Mouse (Mus musculus) CD4-positive naive resting alpha-beta T cell, adult 76 days (primary cell): ENCODE data around the gene Trp53inp2. TPM values are rescaled to one million over a fixed set of nuclear protein-coding genes. Genes with fewer than 3 reads are reported as not detected.

Source experiments
- total RNA-seq: library from RNA; stranded (reverse); gene quantifications from one replicate; pipeline ENCODE4 v1.2.4, GENCODE M21; 2023

Gene Trp53inp2
- 121 TPM for total RNA-seq

GRCm38 (mm10) chr2:155380261-155381059 lies at the start of gene Trp53inp2:
Trp53inp2 (plus strand) TSS chr2:155381059.

GRCm38 (mm10) chr2:155356971-155357591 lies 23.8 kb upstream of the Trp53inp2 start, which contains the start of gene Pigu:
Pigu (minus strand) TSS chr2:155357430.

Other genes with a start within 250 kb of the Trp53inp2 start
- gene Itch, start 247.6 kb upstream of the Trp53inp2 start, total RNA-seq = 70.1 TPM
- 86.2 TPM for gene Dynlrb1, start 144.5 kb upstream of the Trp53inp2 start, total RNA-seq
- 35.9 TPM for gene Map1lc3a, start 104.8 kb upstream of the Trp53inp2 start, total RNA-seq
- 20.4 TPM for gene Pigu, start 23.6 kb upstream of the Trp53inp2 start, total RNA-seq
- 62.4 TPM for gene Ncoa6, start 92.8 kb downstream of the Trp53inp2 start, total RNA-seq
- gene Acss2, start 136.9 kb downstream of the Trp53inp2 start, total RNA-seq = 58.8 TPM
- gene Ggt7, start 137.2 kb downstream of the Trp53inp2 start, total RNA-seq = 3.4 TPM
- 9.0 TPM for gene Gss, start 211.8 kb downstream of the Trp53inp2 start, total RNA-seq
- not detected for gene Myh7b, start 230.2 kb downstream of the Trp53inp2 start, total RNA-seq